Comparison of ENCODE assay signal across 12 mouse cellular contexts in genomic region chr19:7140856-7141421, GRCm38 (mm10). TPM values are rescaled to one million over a fixed set of nuclear protein-coding genes. Genes with fewer than 3 reads are reported as not detected.
DNase-seq lines count a peak whose midpoint lies in the region; ATAC-seq lines count a peak whose summit lies in the region.
"Had no signal": no experiment of that assay in that cellular context is flagged by ENCODE, and none has a peak within 500 bp of the region (broad histone marks: within the 10 kb centered on the region; RNA-seq: fewer than 3 reads in every experiment).

No protein-coding gene starts in this region.

- no peak overlapping the region for H3K27ac ChIP-seq in kidney, embryonic 14.5 days (ENCODE audit: low read depth, low read length)
- H3K27ac ChIP-seq in embryonic facial prominence, embryonic 14.5 days (replicated peaks; ENCODE audit: low read depth, low read length) = 0 out of 2 replicates have a peak overlapping the region, but pooled peaks have one; percentile 8
- peak overlapping the region; percentile 81 for H3K27ac ChIP-seq in hindbrain, embryonic 12.5 days
- H3K27ac ChIP-seq in neural tube, embryonic 12.5 days = peak overlapping the region; percentile 18; the same call in 1 of the 2 replicates
- H3K27ac ChIP-seq: liver, embryonic 12.5 days had no signal

- no peak overlapping the region for H3K4me2 ChIP-seq in kidney, embryonic 14.5 days (replicated peaks; ENCODE audit: low read depth, low read length)
- no peak overlapping the region for H3K4me2 ChIP-seq in embryonic facial prominence, embryonic 14.5 days (ENCODE audit: low read depth, low read length)
- no peak overlapping the region for H3K4me2 ChIP-seq in hindbrain, embryonic 12.5 days (replicated peaks)
- H3K4me2 ChIP-seq in neural tube, embryonic 12.5 days (replicated peaks) = no peak overlapping the region; the same call in 1 of the 2 replicates
- H3K4me2 ChIP-seq: liver, embryonic 12.5 days had no signal

- H3K9ac ChIP-seq in kidney, embryonic 14.5 days (ENCODE audit: low read depth, low read length) = no peak overlapping the region
- no peak overlapping the region for H3K9ac ChIP-seq in embryonic facial prominence, embryonic 14.5 days (ENCODE audit: low read depth, low read length)
- peak overlapping the region; percentile 42 for H3K9ac ChIP-seq in hindbrain, embryonic 12.5 days
- no peak overlapping the region for H3K9ac ChIP-seq in neural tube, embryonic 12.5 days
- H3K9ac ChIP-seq: liver, embryonic 12.5 days had no signal

- no peaks in the 10 kb centered on the region for H3K36me3 ChIP-seq in kidney, embryonic 14.5 days (ENCODE audit: control insufficient read depth, insufficient read depth, low read length)
- H3K36me3 ChIP-seq in embryonic facial prominence, embryonic 14.5 days (ENCODE audit: control insufficient read depth, insufficient read depth, low read length) = no peaks in the 10 kb centered on the region
- H3K36me3 ChIP-seq in hindbrain, embryonic 12.5 days = no peaks in the 10 kb centered on the region
- no peaks in the 10 kb centered on the region for H3K36me3 ChIP-seq in neural tube, embryonic 12.5 days
- H3K36me3 ChIP-seq: liver, embryonic 12.5 days had no signal

- H3K27me3 ChIP-seq in kidney, embryonic 14.5 days (ENCODE audit: control insufficient read depth, insufficient read depth, low read length) = peaks cover 24% of the 10 kb centered on the region
- no peaks in the 10 kb centered on the region for H3K27me3 ChIP-seq in embryonic facial prominence, embryonic 14.5 days (replicated peaks; ENCODE audit: control insufficient read depth, insufficient read depth, low read length)
- H3K27me3 ChIP-seq in hindbrain, embryonic 12.5 days = peaks cover 29% of the 10 kb centered on the region
- peaks cover 42% of the 10 kb centered on the region for H3K27me3 ChIP-seq in neural tube, embryonic 12.5 days (replicated peaks)

- H3K4me3 ChIP-seq in kidney, embryonic 14.5 days (ENCODE audit: low read length) = no peak overlapping the region
- no peak overlapping the region for H3K4me3 ChIP-seq in embryonic facial prominence, embryonic 14.5 days (ENCODE audit: low read depth, low read length)
- H3K4me3 ChIP-seq in hindbrain, embryonic 12.5 days = no peak overlapping the region
- H3K4me3 ChIP-seq in neural tube, embryonic 12.5 days = no peak overlapping the region
- H3K4me3 ChIP-seq: liver, embryonic 12.5 days; megakaryocyte, embryonic 14.5 days had no signal

- WGBS in kidney, embryonic 14.5 days = 65% methylated on average over 12 of the region's 12 CpGs
- WGBS in embryonic facial prominence, embryonic 14.5 days = 55% methylated on average over 11 of the region's 12 CpGs
- 34% methylated on average over 12 of the region's 12 CpGs for WGBS in hindbrain, embryonic 12.5 days
- whole genome bisulfite sequencing in neural tube, embryonic 12.5 days = 46% methylated on average over 12 of the region's 12 CpGs

- peak; percentile 47 for DNase-seq in kidney, adult 9 months
- no peak for DNase-seq in embryonic facial prominence, embryonic 14.5 days (ENCODE audit: low spot score)
- DNase-seq in urinary bladder, postnatal 14 days (ENCODE audit: low spot score) = no peak
- DNase-seq in adrenal gland, adult 8-10 months = no peak
- no peak for DNase-seq in lung, postnatal 4 days
- DNase-seq: cerebellum, adult 11-12 months had no signal

- peaks cover 48% of the 10 kb centered on the region for H3K4me1 ChIP-seq in kidney, embryonic 14.5 days (ENCODE audit: control insufficient read depth, insufficient read depth, low read length)
- peaks cover 69% of the 10 kb centered on the region for H3K4me1 ChIP-seq in embryonic facial prominence, embryonic 14.5 days (ENCODE audit: control insufficient read depth, insufficient read depth, low read length)
- H3K4me1 ChIP-seq in hindbrain, embryonic 12.5 days = peaks cover 80% of the 10 kb centered on the region
- peaks cover 86% of the 10 kb centered on the region for H3K4me1 ChIP-seq in neural tube, embryonic 12.5 days

- no peaks in the 10 kb centered on the region for H3K9me3 ChIP-seq in kidney, embryonic 14.5 days (ENCODE audit: control insufficient read depth, low read length)
- no peaks in the 10 kb centered on the region for H3K9me3 ChIP-seq in embryonic facial prominence, embryonic 14.5 days (ENCODE audit: control insufficient read depth, low read length)
- H3K9me3 ChIP-seq in hindbrain, embryonic 12.5 days (replicated peaks) = no peaks in the 10 kb centered on the region
- H3K9me3 ChIP-seq in neural tube, embryonic 12.5 days = no peaks in the 10 kb centered on the region
- H3K9me3 ChIP-seq: liver, embryonic 12.5 days; megakaryocyte, embryonic 14.5 days had no signal

- ATAC-seq in kidney, embryonic 14.5 days (ENCODE audit: low FRiP score, low TSS enrichment) = no peak
- ATAC-seq in embryonic facial prominence, embryonic 14.5 days (ENCODE audit: low read depth) = no peak
- peak; percentile 26; the same call in 1 of the 2 replicates for ATAC-seq in hindbrain, embryonic 12.5 days (ENCODE audit: low FRiP score)
- ATAC-seq in neural tube, embryonic 12.5 days (ENCODE audit: low FRiP score, low read depth) = no peak
- ATAC-seq: liver, embryonic 12.5 days had no signal

RNA-seq across cellular contexts. Expression of gene Flrt1, which starts 35.4 kb away (rescaled TPM):
- polyA plus RNA-seq in kidney, embryonic 14.5 days (2014; fragmentation: Nextera tagmentation; extraction: Ambion mirVana) = 3.0 and 5.5 TPM in 2 replicates
- polyA plus RNA-seq in embryonic facial prominence, embryonic 14.5 days (2014; fragmentation: Nextera tagmentation; extraction: Ambion mirVana) = 10.4 and 10.5 TPM in 2 replicates
- 5.5 and 6.6 TPM in 2 replicates for polyA plus RNA-seq in hindbrain, embryonic 12.5 days (2016; fragmentation: Nextera tagmentation; extraction: Ambion mirVana)
- polyA plus RNA-seq in neural tube, embryonic 12.5 days (2016; fragmentation: Nextera tagmentation; extraction: Ambion mirVana) = 7.0 and 9.9 TPM in 2 replicates
- 10 to 100 TPM in 2 of 4 experiments, 1 to 10 TPM in 2; 2.9 to 27.5 (median 14.8) TPM for total RNA-seq in adrenal gland, adult 8-10 months (2022)
- total RNA-seq: hematopoietic stem cell, adult 5-6 weeks had no signal
